Mouse (Mus musculus) gastrocnemius, postnatal 14 days (tissue): Measurements from ENCODE around the gene Fa2h. TPM values are rescaled to one million over a fixed set of nuclear protein-coding genes. Genes with fewer than 3 reads are reported as not detected.

Experiments
- DNase-seq: peaks from one replicate; pipeline ENCODE4 v3.0.0; 2021; ENCODE audit warnings: mixed read lengths
- intact Hi-C: fragments of 180-260 bp; cut with DNase I; formaldehyde crosslinking; loops from one replicate; pipeline ENCODE4 v1.15.1; 2025; ENCODE audit warnings: low total_unique reads
- long read RNA-seq, 2 experiments: library from polyadenylated mRNA; stranded (forward); transcript quantifications; one replicate each; pipeline ENCODE4 v2.0.0; 2021
- total RNA-seq, 2 experiments: library from RNA; stranded (reverse); gene quantifications; 2 replicates each; pipeline ENCODE4 v1.2.3; 2021

Fa2h gene
- total RNA-seq: 1 to 10 TPM; 1.5 to 7.6 TPM
- long read RNA-seq, experiment 1, partial matches to known transcripts: 1 of 3 reads
- long read RNA-seq, experiment 1, other reads (novel, unspliced or antisense): 0 of 3 reads
- long read RNA-seq, experiment 2, partial matches to known transcripts: 0 of 2 reads
- long read RNA-seq, experiment 2, other reads (novel, unspliced or antisense): 1 of 2 reads

- intact Hi-C loops: no loop called here
- DNase-seq: peak; percentile 77
Measured at GRCm38 (mm10) chr8:111393391-111394363, at the start of gene Fa2h. Gene Fa2h (minus strand): TSS chr8:111393824.

GRCm38 (mm10) chr8:111439189-111439588 is 45.6 kb upstream of the Fa2h start:
- intact Hi-C loops: loop anchor here (2.0 kb wide), 1 partner anchor 96 kb away; no protein-coding TSS in a partner anchor
- peak; percentile 44 for DNase-seq

- intact Hi-C loops: no loop called here
- DNase-seq: no peak
Measured at GRCm38 (mm10) chr8:111435071-111435828, 41.6 kb upstream of the Fa2h start.

- intact Hi-C loops: no loop called here
- no peak for DNase-seq
Measured at GRCm38 (mm10) chr8:111424646-111425045, 31.0 kb upstream of the Fa2h start.

DNA sequence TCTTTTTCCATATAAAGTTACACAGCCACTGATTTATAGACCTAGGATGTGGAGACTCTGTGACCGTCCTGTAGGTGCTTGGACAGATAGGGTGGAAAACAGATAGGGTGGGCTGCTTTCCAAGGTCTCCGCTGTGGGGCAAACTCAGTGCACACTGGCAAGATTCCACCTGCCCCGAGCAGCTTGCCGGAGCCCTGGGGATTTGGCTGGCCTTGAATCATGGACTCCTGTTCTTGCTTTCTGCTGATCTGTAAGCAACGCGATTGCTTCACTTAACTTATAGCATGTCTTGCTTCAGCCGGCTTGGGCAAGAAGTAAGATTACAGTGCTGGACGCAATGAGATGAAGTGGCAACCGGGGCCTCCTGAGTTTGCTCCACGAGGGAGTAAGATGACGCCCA is 30.6 kb upstream of the Fa2h start:
- DNase-seq: no peak
- intact Hi-C loops: no loop called here

GRCm38 (mm10) chr8:111422614-111423013 is 29.0 kb upstream of the Fa2h start:
- DNase-seq: no peak
- intact Hi-C loops: no loop called here

GRCm38 (mm10) chr8:111419171-111419570 is 25.5 kb upstream of the Fa2h start:
- intact Hi-C loops: no loop called here
- no peak for DNase-seq

- intact Hi-C loops: no loop called here
- DNase-seq: peak; percentile 15
Measured at GRCm38 (mm10) chr8:111418601-111419000, 25.0 kb upstream of the Fa2h start.

- no peak for DNase-seq
- intact Hi-C loops: no loop called here
Measured at GRCm38 (mm10) chr8:111417222-111417621, 23.6 kb upstream of the Fa2h start.

DNA sequence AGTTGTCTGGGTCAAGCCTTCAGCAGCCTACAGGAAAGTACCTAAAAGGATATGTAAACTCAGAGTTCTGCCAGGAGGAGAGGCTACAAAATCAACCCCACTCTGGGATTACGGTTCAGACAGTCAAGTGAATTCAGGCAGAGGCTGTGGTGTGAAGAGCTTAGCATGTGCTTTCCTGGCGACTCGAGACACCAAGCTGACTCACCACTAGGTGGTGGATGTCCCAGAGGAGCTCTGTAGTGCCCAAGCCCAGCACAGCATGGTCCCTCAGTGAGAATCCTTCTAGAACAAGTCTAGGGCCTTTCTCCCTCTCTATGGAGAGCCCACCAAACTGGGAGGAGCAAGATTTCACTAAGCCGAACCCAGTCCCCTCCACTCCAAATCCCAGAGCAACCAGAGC is 9.8 kb upstream of the Fa2h start:
- DNase-seq: no peak
- intact Hi-C loops: no loop called here

DNA sequence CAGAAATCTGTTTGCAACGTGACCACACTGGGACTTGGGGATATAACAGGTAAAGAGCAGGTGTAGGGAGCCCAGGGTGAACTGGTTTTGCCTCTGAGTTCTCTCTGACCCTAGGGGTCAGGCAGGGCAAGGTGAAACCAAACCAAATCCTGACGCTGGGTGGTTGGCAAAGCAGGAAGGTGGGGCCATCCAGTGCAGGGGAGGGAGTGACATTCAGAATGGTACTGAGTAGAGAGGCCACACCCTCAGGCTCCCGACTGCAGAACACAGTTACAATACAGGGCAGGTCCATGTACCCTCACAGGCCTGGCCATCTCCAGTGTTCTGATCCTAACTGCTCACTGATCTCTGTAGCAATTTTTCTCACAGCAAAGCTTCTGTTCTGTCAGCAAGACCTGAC is 2.4 kb downstream of the Fa2h start:
- DNase-seq: no peak
- intact Hi-C loops: no loop called here

- DNase-seq: no peak
- intact Hi-C loops: no loop called here
Measured at GRCm38 (mm10) chr8:111390837-111391236, 2.8 kb downstream of the Fa2h start.

DNA sequence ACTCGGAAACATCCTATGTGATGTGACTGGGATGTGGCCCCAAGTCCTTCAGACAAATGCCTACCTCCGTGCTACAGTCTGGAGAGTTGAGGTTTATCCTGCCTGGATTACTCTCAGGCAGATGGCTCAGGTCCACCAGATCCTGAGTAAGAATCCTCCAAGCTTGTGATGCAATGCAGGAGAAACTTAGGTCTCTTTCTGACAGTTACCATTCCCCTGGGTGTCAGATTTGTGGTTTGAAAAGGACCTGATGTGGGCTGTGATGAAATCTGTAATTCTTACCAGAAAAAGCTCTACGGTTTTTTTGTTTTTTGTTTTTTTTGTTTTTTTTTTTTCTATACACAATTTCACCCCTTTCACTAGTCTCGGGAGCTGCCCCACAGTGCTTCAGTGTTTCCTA is 4.0 kb downstream of the Fa2h start:
- no peak for DNase-seq
- intact Hi-C loops: no loop called here

DNA sequence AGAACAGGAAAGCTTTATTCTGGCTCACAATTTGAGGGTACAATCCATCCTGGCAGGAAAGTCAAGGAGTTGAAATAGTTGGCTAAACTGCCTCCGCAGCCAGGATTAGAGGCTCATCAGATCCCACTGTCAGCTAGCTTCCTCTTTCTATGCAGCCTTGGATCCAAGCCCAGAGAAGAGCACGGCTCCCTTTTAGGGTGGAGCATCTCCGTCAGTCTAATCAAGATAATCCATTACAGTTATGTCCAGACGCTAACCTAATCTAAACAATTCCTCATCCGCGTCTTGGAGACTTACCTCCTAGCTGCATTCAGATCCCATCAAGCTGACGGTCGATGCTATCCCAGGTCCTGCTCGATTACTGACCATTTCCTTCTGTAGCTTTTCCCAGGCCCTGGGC is 7.7 kb downstream of the Fa2h start:
- intact Hi-C loops: no loop called here
- no peak for DNase-seq

GRCm38 (mm10) chr8:111384628-111385027 is 9.0 kb downstream of the Fa2h start:
- no peak for DNase-seq
- intact Hi-C loops: no loop called here

GRCm38 (mm10) chr8:111375192-111375591 is 18.4 kb downstream of the Fa2h start:
- intact Hi-C loops: no loop called here
- no peak for DNase-seq

- DNase-seq: no peak
- intact Hi-C loops: no loop called here
Measured at GRCm38 (mm10) chr8:111369711-111370110, 23.9 kb downstream of the Fa2h start.

DNA sequence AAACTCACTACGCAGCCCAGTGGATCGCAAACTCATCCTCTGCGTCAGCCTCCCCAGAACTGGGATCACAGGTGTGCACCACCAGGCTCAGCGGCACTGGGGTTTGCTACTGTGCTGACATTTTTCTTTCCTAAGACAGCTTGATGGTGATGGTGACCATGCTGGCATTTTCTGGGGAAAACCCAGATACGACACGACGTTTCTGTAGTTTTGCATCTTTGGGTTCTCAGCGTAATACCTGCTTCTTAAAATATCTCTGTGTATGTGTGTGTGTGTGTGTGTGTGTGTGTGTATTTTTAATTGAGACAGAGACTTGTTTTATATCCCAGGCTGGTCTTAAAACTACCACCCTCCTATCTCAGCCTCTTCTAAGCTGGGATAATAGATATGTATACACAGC is 26.3 kb downstream of the Fa2h start:
- no peak for DNase-seq
- intact Hi-C loops: no loop called here

- DNase-seq: no peak
- intact Hi-C loops: no loop called here
Measured at GRCm38 (mm10) chr8:111366610-111367234, 26.9 kb downstream of the Fa2h start.

DNA sequence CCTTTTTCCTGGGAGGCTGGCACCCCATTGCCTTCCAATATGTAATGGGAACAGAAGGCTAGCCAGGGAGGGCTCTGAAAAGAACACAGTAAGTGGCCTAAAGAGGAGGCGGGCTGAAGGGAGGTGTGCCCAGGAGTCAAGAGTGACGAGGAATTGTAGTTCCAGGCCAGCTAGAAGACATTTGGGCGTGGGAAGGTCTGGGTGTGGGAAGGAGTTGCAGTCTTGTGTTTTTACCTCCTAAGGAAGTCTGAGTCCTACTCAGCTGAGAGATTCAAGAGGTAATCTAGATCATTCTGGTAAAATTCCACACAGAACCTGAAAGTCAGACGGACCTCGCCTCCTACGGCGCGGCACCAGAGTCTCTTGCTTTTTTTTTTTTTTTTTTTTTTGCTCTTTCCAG is 30.1 kb downstream of the Fa2h start:
- DNase-seq: no peak
- intact Hi-C loops: no loop called here
